Mouse (Mus musculus) layer of hippocampus, postnatal 25 days (tissue): ENCODE measurements around the gene Fam168a. TPM values are rescaled to one million over a fixed set of nuclear protein-coding genes. Genes with fewer than 3 reads are reported as not detected.

Experiments
- DNase-seq, 2 experiments: peaks; one replicate each; pipeline ENCODE4 v3.0.0; 2022; ENCODE audit warnings: mixed read lengths in 2 of 2, low spot score in 1 of 2; ENCODE audit errors: extremely low spot score in 1 of 2
- total RNA-seq, 2 experiments: library from RNA; stranded (reverse); gene quantifications; 2 replicates each; pipeline ENCODE4 v1.2.3; 2021

The Fam168a gene
- total RNA-seq, 2 experiments from 2014 or later = 224 to 251 TPM

DNA sequence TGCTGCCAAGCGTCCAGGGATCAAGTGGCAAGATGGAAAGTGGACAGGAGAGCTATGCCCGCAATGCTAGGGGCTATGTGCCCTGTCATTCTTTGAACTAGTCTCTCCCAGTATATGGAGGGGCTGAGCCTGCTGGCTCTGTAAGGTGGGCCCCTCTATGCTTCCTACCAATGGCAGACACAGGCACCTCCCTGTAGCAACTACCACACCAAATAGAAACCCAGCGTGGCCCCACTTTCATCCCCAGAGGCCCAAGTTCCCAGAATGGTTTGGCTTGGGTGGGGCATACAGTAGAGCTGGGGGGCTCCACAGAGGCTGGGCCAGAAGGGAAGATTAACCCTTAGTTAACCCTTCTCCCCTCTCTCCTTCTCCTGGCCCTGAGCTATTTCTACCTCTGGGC lies 154.0 kb downstream of the Fam168a start:
- no peak for DNase-seq

DNA sequence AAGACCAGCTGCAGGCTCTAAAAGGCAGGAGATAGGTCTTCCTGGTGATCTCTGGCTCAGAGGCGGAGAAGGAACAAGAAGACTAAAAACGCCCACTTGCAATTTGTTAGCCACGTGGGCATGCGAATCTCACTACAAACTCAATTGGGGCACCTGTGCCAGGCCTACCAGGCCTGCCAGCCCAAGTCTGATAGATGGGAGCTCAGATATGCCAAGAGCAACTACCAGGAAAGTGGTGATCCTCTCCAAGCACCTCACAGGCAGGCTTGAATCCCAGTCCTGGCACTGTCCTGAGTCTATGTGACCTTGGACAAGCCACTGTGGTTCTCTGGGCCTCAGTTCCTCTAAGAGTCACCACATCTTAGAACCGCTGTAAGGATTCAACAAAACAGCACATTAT lies 154.8 kb downstream of the Fam168a start:
- DNase-seq = no peak

DNA sequence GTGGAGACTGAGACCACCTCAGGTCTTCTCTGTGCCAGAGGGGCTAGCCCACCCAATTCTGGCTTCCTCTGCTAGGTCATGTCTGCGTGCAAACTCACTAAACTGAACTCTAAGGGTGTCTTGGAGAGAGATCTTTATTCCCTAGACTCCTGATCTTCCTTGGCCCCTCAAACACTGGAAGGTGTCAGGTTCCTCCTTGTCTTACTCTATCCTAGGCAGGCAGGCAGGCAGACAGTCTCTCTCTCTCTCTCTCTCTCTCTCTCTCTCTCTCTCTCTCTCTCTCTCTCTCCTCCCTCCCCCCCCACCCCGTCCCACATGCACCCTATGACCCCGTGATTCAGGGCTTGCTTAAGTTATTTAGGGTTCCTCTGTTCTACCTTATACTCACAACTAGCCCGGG lies 155.9 kb downstream of the Fam168a start:
- DNase-seq = no peak

DNA sequence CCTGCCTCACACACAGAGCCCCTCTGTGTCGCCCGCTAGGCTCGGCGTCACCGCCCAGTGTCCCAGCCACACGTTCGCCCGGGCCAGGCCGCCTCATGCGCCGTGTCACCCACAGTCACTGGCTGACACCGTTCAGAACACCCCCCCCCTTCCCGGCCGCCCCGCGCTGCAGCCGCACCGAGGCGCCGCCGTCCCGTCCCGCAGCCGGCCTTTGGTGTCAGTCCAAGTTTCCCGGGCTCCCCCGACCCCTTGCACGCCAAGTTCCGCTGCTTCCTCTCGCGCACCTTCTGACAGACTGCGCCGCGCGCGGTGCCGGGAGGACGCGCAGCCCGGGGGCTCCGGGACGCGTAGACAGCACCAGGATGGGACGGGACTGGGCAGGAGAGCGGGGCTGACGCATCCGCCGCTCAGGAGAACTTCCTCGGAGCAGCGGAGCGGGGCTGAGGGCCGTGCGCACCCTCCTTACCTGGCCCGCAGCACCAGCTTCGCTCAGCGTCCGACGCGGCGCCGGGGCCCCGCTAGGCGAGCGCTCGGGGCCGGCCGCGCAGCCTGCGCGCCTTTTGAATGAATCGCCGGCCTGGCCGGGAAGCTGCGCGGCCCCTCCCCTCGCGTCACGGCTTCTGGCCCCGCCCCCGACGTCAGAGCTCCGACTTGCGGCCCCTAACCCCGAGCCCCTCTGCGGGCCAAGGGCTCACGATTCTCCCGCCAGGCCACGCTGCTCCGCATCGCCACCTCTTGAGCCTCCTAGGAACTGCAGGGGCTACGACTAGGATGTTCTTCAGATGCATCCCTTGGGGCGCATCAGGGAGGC lies 156.6 kb downstream of the Fam168a start, which contains the start of gene Relt:
Gene Relt, minus strand, starts transcription at position 619 of the 811 bp plus-strand sequence.
- DNase-seq = peak; percentile 82 to 92

DNA sequence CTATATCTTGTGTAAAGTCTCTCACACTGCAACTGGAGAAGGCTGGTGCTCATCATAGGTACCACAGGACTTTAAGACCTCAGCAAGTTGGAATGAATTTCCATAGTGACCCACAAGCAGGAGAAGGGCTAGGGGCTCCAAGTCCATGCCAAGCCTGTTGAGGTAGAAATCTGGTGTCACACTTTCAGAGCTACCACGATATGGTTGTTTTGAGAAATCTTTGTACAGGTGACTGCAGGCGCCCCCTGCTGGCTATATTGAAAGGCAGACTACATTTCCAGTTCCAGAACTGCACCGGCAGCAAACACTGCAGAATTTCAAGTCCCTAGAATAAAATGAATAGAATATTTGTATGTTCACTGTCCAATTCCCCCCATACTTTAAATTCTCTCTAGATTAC lies 160.2 kb downstream of the Fam168a start:
- DNase-seq = peak; percentile 64 to 82

DNA sequence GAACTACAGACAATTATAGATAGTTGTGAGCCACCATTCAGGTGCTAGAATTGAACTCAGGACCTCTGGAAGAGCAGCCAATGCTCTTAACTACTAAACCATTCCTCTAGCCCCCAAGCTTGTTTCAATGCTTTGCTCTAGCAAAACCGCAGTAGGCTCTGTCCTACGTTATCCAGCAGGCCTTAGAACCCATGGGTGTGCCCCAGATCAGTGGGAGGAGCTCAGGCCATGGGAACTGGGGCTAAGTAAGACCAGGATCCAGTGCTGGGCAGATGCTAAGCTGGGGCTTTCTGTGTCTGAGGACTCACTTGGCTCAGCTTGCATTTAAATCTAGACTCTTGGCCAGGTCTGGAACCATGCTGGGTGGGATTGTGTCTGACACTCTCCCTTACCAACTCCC lies 161.1 kb downstream of the Fam168a start:
- no peak for DNase-seq

DNA sequence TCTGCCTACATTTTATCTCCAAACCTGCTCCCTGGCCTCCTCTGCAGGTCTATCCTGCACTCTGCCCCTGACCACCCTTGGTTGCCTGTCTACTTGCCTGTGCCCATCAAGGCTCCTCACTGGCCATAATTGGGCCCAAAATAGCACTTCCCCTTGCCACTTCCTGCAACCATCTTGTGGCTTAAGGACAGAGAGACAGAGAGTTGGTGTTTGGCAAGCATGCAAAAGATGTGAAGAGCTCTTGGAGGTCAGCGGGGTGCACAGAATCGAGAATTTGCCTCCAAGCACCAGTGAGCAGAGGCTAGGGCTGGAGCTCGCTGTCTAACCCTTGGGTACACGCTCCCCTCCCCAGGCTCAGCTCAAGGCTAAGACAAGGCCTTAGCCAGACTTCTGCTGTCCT lies 162.1 kb downstream of the Fam168a start:
- no peak for DNase-seq

DNA sequence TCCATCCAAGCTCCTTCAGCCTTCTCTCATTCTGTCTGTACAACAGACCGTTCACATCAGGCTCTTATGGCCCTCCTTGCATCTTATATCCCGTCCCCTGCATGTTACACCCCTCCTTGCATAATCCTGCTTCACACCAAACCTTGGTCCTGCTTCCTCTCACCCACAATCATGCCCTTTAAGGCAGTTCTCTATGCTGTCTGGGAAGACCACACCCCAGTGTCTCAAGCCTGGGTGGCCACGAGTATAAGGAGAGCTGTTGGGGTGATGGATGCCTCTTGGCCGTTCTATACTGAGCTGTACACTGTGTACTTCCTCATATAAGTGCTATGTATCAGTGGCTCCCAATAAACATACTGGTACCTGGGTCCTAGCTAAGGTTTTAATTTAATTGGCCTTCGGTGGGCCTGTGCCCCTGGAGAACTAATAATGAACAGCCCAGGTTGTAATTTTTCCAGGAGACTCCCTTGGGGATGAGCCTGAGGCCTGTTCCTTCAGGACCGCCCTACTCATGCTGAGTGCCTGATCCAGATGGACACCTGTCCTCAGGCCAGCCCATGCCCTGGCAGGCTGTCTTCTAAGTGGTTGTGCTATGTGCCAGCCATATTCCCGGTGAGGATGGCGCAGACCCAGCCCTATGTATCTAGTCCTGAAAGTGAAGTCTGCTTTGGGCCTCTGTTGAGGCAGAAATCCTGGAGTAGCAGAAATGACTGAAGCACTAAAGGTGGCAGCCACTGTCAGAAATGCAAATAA lies 163.6 kb downstream of the Fam168a start:
- DNase-seq = no peak

DNA sequence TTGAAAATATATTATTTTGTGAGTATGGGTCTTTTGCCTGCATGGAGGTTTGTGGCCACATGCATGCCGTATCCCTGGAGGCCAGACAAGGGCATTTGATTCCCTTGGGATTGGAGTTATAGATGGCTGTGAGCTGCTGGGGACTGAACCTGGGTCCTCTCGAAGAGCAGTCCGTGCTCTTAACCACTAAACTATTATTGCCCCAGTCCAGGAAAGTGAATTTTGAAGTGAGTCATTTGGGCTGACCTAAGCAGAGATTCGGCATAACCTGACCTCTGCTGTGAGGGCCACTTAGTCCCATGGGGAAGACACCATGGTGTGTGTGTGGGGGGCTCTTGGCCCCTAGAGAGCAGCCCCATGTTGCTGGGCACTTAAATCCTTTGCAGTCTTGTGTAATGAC lies 164.9 kb downstream of the Fam168a start:
- DNase-seq = no peak

DNA sequence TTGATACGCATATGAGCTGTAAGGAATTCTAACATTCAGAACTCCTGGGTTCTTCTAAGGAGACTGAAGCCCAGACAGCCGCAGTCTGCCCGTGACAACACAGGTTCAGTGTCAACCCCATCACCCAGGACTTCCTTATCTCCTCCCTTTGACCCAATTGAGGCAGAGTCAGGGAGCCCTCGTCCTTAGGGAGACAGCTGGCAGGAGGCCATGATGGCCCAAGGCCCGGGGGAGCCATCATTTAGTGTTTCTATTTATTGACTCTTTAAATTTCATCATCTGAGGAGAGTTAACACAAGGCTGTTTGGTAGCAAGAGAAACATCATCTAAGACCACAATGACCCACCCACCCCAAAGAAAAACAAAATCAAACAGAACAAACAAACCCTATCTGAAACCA lies 165.5 kb downstream of the Fam168a start:
- DNase-seq = no peak

DNA sequence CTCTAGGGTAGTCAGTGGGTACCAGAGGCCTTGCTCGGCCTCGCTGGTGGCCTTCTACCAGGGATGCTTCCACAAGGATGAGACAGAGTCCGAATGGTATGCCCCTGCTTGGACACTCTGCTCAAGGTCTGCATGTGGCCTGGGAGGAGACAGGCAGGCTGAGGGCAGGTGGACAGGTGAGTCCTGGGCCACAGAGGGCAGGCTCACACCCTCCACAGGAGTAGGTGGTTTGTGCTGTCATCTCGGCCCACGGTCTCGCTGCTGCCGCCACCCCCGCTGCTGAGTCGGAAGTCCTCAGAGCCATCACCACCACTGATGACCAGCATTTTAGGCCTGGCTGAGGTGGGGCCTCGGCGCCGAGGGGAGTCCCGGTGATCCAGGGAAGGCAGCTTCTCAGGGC lies 166.8 kb downstream of the Fam168a start:
- no peak for DNase-seq

DNA sequence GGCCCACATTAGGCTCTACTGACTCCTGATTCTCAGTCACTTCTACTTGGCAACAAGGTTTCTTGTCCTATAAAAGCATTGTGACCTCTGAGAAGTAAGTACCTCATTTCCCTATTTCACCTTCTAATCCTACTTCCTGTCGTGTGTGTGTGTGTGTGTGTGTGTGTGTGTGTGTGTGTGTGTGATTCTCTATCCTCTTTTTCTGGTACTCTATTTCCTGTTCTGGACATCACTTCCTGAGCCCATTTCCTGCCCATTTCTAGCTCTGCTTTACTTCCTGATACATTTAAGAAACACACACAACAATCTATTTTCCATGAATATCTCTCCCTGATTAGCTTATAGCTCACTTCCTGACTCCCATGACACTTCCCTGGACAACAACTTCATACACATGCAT lies 169.4 kb downstream of the Fam168a start:
- DNase-seq = no peak

DNA sequence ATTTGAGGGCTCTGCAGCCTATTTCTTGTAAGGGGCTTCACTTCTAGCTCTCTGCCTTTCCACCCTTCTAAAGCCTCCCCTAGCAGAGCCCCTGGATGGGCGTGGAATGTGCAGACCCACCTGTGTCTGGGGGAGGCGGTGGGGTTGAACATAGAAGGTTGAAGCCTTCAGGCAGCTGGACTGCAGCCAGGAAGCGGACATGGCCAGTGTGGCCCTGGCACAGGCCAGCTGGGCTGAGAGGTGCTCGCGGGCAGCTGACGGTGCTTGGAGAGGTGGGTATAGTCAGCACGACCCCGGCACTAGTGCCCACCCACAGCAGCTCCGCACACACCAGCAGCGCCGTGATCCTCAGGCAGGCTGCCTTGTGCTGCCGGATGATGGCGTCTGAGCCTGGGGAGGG lies 169.9 kb downstream of the Fam168a start:
- no peak for DNase-seq

DNA sequence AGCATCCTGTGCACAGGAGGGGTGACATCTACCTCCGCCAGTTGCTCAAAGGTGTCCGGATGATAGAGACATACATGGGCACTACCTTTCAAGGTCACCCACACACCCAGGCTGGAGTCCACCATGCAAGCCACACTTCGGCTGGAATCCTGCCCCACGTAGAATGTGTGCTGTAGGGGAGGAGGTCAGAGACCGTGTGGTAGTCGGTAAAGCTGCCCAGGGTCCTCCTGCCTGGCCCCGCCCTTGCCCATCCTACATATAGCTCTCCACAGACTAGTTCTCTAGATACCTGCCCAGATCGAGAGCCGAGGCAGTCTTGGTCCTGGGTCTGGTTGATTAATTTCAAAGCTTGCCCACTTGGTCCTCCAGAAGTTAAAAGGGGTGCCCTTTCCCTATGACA lies 170.3 kb downstream of the Fam168a start:
- no peak for DNase-seq

DNA sequence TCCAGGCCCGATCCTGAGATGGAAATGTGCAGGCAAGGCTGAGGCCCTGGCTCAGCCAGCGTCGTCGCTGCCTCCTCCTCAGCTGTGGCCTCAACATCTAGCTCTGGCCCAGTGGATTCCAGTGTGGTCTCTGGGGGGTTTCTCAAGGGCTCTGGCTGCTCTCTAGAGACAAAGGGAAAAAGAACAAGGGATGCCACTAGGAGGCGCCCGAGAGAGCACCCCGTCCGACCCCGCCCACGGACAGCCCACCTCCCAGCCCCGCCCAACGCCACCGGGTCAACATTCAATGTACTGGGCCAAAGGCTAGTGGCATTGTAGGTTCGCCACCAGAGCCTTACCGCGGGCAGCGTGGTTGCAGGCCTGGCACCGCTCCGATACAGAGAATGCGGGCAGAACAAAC lies 173.2 kb downstream of the Fam168a start:
- peak in 1 of 2 experiments; percentile 68 for DNase-seq

DNA sequence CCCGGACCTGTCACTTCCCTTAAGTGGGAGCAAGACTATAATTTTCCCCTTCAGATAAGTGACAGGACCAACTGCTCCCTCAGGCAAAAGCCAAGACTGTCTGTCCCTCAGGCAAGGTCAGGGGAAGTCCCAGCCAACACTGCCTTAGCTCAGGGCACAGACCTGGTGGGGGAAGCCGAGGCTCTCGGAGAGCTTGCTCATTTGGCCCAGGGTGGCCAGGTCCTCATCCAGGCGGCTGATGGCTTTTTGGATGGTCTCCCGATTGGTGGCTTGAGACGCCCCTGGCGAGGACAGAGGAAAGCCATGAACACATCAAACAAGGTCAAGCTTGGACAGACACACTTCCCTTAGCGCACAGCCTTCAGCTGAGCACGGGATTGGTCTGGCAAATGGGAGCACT lies 175.1 kb downstream of the Fam168a start:
- no peak for DNase-seq

DNA sequence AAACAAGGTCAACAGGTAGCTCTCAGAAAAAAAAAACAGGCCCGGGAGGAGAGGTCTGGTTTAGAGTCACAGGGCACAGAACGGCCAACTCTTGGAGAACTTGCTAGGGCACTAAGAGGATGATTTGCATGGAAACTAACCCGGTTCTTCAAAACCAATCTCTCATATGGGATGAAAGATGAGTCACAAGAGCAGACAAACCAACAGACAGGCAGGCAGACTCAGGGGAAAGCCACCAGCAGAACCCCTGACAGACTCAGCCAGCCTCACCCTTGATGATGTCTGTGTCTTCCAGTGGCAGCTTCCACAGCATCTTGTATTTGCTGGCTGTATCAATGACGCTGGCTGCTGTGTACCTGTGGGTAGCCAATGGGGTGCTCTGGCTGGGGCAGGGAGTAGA lies 175.5 kb downstream of the Fam168a start:
- DNase-seq = no peak

DNA sequence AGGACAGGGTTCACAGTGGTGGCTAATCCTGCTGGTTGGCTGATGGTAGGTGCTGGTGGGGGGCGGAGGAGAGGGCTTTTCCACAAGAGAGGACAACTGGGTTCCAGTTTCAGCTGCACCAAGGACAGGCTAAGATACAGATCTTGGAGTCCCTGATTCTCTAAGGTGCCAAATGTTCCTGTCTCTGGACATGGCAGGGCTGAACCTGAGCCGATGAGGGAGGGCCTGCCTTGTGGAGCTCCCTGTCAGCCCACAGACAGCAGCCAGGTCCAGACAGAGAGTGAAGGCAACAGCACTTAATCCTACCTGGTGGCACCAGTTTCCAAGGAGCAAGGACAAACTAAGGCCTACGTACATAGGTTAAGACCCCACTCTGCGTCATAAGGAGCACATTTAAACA lies 178.0 kb downstream of the Fam168a start:
- DNase-seq = no peak

DNA sequence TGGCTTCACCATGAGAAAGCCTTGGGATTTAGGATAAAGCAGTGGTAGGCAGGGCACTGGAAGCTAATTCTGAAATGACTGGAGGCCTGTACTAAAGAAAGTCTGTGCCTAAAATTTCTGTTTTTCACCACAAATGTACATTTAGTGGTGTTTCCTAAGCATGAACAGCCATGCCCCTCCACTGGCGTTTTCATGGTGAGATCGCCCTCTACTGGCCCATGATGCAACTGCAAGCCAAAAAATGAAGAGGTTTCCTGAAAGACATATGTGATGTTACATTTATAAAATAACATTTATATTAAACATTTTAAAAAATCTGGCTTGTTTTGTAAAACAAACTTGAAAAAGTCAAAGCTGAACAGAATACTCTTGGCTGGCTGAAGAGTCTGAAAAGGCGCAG lies 180.1 kb downstream of the Fam168a start:
- DNase-seq = peak; percentile 65 to 77
